Mouse (Mus musculus) heart, embryonic 16.5 days (tissue): Measurements from ENCODE around the gene Gpbp1. TPM values are rescaled to one million over a fixed set of nuclear protein-coding genes. Genes with fewer than 3 reads are reported as not detected.

Source experiments
- ATAC-seq: fragments of 200-750 bp; cut with Nextera tagmentation; replicated peaks from 2 replicates; pipeline ENCODE4 v1.8.0; 2017; ENCODE audit warnings: moderate number of reproducible peaks; ENCODE audit not compliant: insufficient read depth, low FRiP score; ENCODE audit errors: extremely low read depth
- H3K27ac ChIP-seq: fragments of 300-500 bp; sonication (generic); 2 replicates; pipeline ENCODE4 v1.5.1; 2014; ENCODE audit warnings: mild to moderate bottlenecking, low read length, control low read depth, moderate library complexity
- H3K27me3 ChIP-seq: fragments of 300-500 bp; sonication (generic); 2 replicates; pipeline ENCODE4 v1.6.1; 2014; ENCODE audit warnings: low read length, mixed read lengths; ENCODE audit not compliant: control insufficient read depth, insufficient read depth
- H3K36me3 ChIP-seq: fragments of 300-500 bp; sonication (generic); 2 replicates; pipeline ENCODE4 v1.6.1; 2014; ENCODE audit not compliant: control insufficient read depth, insufficient read depth
- H3K4me1 ChIP-seq: fragments of 300-500 bp; sonication (generic); 2 replicates; pipeline ENCODE4 v1.6.1; 2014; ENCODE audit warnings: low read length, mixed read lengths; ENCODE audit not compliant: control insufficient read depth, insufficient read depth
- H3K4me2 ChIP-seq: fragments of 300-500 bp; sonication (generic); 2 replicates; pipeline ENCODE4 v1.6.1; 2014; ENCODE audit warnings: low read depth, mild to moderate bottlenecking, control low read depth, low read length
- H3K4me3 ChIP-seq: fragments of 300-500 bp; sonication (generic); 2 replicates; pipeline ENCODE4 v1.5.1; 2014; ENCODE audit warnings: mild to moderate bottlenecking, control low read depth, low read length
- H3K9ac ChIP-seq: fragments of 300-500 bp; sonication (generic); 2 replicates; pipeline ENCODE4 v1.6.1; 2014; ENCODE audit warnings: low read length, control low read depth
- H3K9me3 ChIP-seq: fragments of 300-500 bp; sonication (generic); replicated peaks from 2 replicates; pipeline ENCODE4 v1.6.1; 2016; ENCODE audit warnings: low read length; ENCODE audit not compliant: control insufficient read depth
- WGBS: fragments of 180-500 bp; shearing (Covaris S2); extraction: QIAGEN DNeasy Blood & Tissue Kit; methylation state at CpG from one replicate; pipeline ENCODE4 v1.1.7; 2014; 5-methylcytosine and 5-hydroxymethylcytosine counted together
- polyA plus RNA-seq: library from polyadenylated mRNA; unstranded; fragments of >200 nt; fragmentation: Nextera tagmentation; extraction: Ambion mirVana; gene quantifications from 2 replicates; pipeline ENCODE4 v1.2.1, GENCODE M21; 2015

Gpbp1 gene
- polyA plus RNA-seq, 1 experiment from 2014 or later, result 58.3 TPM

DNA sequence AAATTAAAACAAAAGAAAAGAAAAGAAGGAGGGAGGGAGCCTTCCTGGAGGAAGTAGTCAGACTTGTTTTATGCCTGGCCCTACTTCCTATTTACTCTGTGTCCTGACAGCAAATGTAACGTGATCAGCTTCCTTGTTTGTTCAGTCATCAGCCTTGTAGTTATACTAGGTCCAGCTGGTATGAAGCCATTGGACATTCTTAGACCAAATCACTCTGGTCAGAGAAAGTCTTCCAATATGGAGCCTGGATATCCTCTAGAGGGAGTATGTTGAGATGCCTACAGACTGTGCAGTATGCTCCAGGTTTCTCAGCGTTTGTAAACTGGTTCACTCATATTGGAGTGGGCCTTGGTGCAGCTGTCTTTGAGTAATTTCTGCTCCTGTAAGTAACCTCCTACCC is 71.8 kb downstream of the Gpbp1 start:
- H3K36me3 ChIP-seq, result 0 out of 2 replicates have a peak, but pooled peaks cover 2% of the 10 kb centered on the region
- no peak overlapping the region for H3K4me2 ChIP-seq
- WGBS, result 69% methylated on average over 2 of the region's 2 CpGs
- H3K4me3 ChIP-seq, result no peak overlapping the region
- ATAC-seq, result no peak
- H3K9me3 ChIP-seq, result no peaks in the 10 kb centered on the region
- H3K4me1 ChIP-seq, result no peaks in the 10 kb centered on the region
- no peak overlapping the region for H3K27ac ChIP-seq
- no peak overlapping the region for H3K9ac ChIP-seq
- H3K27me3 ChIP-seq, result no peaks in the 10 kb centered on the region

DNA sequence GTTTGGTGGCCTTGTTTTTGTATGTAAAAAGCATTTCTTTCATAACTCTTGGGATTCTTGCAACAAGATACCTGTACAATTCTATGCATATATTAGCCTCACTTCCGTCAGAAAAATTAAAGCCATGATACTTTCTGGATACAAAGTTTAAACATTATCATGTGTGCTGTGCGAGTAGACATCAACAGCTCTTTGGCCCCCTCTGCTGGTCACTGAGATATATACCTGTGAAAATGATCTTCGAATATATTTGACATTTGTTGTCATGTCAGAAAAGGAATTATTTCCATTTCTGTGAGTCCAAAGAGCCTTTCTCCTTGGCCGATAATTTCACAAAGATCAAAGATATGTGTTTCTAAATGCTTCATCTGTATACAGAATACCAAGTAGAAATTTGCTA is 76.8 kb downstream of the Gpbp1 start:
- no peaks in the 10 kb centered on the region for H3K4me1 ChIP-seq
- H3K27ac ChIP-seq, result no peak overlapping the region
- H3K36me3 ChIP-seq, result no peaks in the 10 kb centered on the region
- no peak overlapping the region for H3K4me3 ChIP-seq
- H3K27me3 ChIP-seq, result no peaks in the 10 kb centered on the region
- no peak overlapping the region for H3K4me2 ChIP-seq
- WGBS, result 32% methylated on average over 4 of the region's 4 CpGs
- no peaks in the 10 kb centered on the region for H3K9me3 ChIP-seq
- no peak overlapping the region for H3K9ac ChIP-seq
- no peak for ATAC-seq

DNA sequence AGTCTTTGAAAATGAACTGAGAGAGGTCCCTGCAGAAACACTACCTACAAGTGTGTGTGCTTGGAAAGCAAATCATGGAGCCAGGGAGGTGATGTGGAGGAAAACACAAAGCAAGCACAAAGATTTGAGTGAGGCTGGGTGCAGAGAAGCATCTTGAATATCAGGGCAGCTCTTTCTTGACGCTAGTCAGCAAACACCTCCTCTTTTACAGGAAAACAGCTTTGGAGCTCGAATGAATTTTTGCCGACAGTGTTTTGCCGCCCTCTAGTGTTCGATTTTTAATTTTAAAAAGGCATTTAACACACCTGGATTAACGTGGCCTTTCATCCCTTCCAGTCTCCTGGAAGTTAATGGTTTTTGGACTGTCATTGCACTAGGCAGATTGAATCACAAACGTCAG is 79.1 kb downstream of the Gpbp1 start:
- H3K36me3 ChIP-seq, result no peaks in the 10 kb centered on the region
- no peaks in the 10 kb centered on the region for H3K27me3 ChIP-seq
- H3K27ac ChIP-seq, result no peak overlapping the region
- no peak overlapping the region for H3K9ac ChIP-seq
- no peaks in the 10 kb centered on the region for H3K9me3 ChIP-seq
- H3K4me2 ChIP-seq, result no peak overlapping the region
- ATAC-seq, result no peak
- H3K4me1 ChIP-seq, result no peaks in the 10 kb centered on the region
- H3K4me3 ChIP-seq, result no peak overlapping the region
- 1% methylated on average over 7 of the region's 7 CpGs for WGBS

DNA sequence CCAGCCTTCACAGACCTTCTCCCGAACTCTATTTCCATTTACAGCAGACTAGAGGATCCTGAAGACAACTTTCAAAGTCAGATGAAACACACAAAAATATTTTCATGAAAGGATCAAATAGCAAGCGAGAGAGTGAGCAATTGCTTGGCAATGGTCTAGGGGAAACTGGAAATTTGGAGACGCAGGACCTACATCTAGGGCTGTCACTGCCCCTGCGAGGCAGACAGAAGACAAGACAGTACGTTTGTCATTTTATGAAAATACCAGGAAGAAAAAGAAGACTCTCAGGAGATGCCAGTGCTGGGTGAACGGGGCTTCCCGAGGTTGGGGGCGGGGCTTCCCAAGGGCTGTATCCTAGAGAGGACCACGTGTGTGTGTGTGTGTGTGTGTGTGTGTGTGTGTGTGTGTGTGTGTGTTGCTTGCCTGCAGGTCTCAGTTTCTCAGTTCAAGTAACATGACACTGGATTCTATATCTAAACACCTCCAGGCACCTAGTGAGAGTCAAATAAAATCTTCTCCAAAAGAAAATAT is 83.0 kb downstream of the Gpbp1 start:
- H3K9ac ChIP-seq, result no peak overlapping the region
- no peak for ATAC-seq
- no peaks in the 10 kb centered on the region for H3K4me1 ChIP-seq
- 49% methylated on average over 9 of the region's 9 CpGs for WGBS
- no peak overlapping the region for H3K4me3 ChIP-seq
- H3K9me3 ChIP-seq, result no peaks in the 10 kb centered on the region
- H3K27me3 ChIP-seq, result no peaks in the 10 kb centered on the region
- no peaks in the 10 kb centered on the region for H3K36me3 ChIP-seq
- H3K27ac ChIP-seq, result no peak overlapping the region
- H3K4me2 ChIP-seq, result no peak overlapping the region

DNA sequence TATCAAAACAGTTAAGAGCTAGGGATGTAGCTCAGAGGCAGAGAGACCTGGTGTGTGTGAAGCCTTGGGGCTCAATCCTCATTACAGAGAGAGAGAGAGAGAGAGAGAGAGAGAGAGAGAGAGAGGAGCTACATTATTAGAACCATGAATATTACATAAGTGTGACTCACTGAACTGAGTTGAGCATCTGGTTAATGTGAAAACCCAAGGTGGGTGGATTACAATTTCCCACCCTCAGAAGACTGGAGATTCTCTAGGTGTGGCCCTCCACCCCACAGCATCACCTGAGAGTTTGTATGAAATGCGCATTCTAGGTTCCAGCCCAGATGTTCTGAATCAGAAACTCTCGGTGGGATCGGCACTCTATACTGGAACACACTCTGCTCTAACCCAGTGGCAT is 84.0 kb downstream of the Gpbp1 start:
- H3K9me3 ChIP-seq, result no peaks in the 10 kb centered on the region
- no peaks in the 10 kb centered on the region for H3K27me3 ChIP-seq
- H3K27ac ChIP-seq, result no peak overlapping the region
- 80% methylated on average over 3 of the region's 3 CpGs for WGBS
- H3K36me3 ChIP-seq, result no peaks in the 10 kb centered on the region
- H3K9ac ChIP-seq, result no peak overlapping the region
- H3K4me2 ChIP-seq, result no peak overlapping the region
- H3K4me3 ChIP-seq, result no peak overlapping the region
- ATAC-seq, result no peak
- no peaks in the 10 kb centered on the region for H3K4me1 ChIP-seq

DNA sequence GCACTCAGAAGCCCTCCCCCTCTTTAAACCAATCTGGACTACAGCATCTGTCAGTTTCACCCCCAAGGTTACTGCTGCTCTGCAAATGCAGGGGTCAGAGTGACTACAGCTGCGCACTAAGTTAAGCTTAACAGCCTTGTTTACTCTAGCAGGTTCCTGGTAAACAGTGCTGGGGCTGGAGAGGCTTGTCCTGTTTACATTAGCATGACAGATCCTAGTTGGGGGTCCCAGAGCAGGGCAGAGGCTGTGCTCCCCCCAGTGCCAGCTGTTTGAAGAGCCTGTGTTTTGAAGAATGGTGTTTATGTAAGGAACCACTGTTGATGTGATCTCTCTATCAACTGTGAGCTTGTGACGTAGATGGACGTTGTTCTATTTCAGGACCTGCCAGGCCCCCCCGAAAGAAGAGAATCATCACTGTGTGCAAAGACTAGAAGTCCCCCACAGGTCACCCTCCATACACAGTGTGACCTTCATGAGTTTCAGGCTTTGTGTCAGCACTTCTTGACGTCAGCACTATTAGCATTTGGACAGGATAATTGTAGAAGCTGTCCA is 92.2 kb downstream of the Gpbp1 start:
- H3K9me3 ChIP-seq, result no peaks in the 10 kb centered on the region
- no peaks in the 10 kb centered on the region for H3K27me3 ChIP-seq
- no peak overlapping the region for H3K4me2 ChIP-seq
- H3K36me3 ChIP-seq, result no peaks in the 10 kb centered on the region
- no peak overlapping the region for H3K4me3 ChIP-seq
- H3K9ac ChIP-seq, result no peak overlapping the region
- peak; percentile 32; the same call in 1 of the 2 replicates for ATAC-seq
- WGBS, result 17% methylated on average over 5 of the region's 5 CpGs
- no peak overlapping the region for H3K27ac ChIP-seq
- H3K4me1 ChIP-seq, result no peaks in the 10 kb centered on the region; the same call in 1 of the 2 replicates

DNA sequence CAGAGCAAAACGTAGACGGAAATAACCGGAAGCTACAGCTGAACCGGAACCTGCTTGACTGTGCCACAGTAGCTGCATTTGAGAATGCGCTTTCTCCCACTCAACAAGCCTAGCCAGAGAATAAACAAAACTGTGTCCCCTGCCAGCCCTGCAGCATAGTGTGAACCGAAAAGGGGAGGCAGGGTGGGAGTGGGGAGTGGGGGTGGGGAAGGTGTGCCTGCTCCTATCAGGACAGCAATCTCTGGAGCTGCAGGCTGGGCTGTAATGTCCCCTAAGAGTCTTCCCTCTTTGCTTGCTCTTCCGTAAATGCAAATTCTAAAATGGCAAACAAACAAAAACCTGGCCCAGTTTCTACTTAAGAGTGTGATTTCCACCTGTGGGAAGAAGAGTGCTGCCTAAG is 92.8 kb downstream of the Gpbp1 start:
- Histone ChIP-seq H3K4me1 (no peaks in the 10 kb centered on the region; the same call in 1 of the 2 replicates), H3K9ac (no peak overlapping the region), H3K4me3 (no peak overlapping the region), H3K27ac (no peak overlapping the region), H3K9me3 (no peaks in the 10 kb centered on the region), H3K36me3 (no peaks in the 10 kb centered on the region), H3K27me3 (no peaks in the 10 kb centered on the region), H3K4me2 (no peak overlapping the region)
- 44% methylated on average over 7 of the region's 7 CpGs for whole genome bisulfite sequencing
- ATAC-seq, result no peak

DNA sequence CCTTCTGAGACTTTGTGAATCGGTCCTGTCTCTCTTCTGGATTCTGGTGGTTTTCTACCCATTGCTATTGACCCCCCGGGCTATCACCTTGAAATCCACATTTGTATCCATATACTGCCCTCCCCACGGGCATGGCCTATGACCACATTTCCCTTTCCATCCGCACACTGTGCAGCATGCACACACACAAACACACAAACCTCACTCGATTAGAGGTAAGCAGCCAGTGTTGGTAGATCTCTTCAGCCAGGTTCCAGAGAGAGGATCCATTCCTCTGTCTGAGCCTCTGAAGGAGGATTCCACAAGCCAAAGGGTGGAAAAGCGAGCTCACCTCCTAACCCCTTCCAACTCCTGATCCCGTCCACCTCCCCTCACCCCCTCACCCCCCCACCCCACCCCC is 94.4 kb downstream of the Gpbp1 start:
- no peaks in the 10 kb centered on the region for H3K36me3 ChIP-seq
- no peaks in the 10 kb centered on the region; the same call in 1 of the 2 replicates for H3K4me1 ChIP-seq
- ATAC-seq, result no peak
- WGBS, result 84% methylated on average over 7 of the region's 7 CpGs
- no peak overlapping the region for H3K4me3 ChIP-seq
- H3K9ac ChIP-seq, result no peak overlapping the region
- no peaks in the 10 kb centered on the region for H3K9me3 ChIP-seq
- H3K27me3 ChIP-seq, result no peaks in the 10 kb centered on the region
- H3K27ac ChIP-seq, result no peak overlapping the region
- H3K4me2 ChIP-seq, result no peak overlapping the region

DNA sequence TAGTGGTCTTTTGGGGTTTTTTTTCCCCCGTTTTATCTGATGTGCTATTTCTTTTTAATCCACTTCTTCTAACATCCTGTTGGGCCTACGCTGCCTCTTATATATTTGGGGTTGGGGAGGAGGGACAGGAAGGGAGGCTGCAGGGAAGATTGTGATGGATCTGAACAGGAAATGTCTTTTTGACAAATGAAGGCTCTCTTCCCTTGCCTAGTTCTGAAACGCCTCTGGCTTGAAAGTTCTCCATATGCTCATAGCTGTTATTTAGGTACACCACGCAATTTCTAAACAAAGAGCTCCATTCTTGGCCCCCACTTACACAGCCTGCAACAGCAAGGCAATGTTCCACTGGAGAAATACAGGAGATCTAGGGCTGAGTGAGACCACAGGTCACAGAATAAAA is 95.0 kb downstream of the Gpbp1 start:
- Histone ChIP-seq H3K4me3 (no peak overlapping the region), H3K36me3 (no peaks in the 10 kb centered on the region), H3K27me3 (no peaks in the 10 kb centered on the region), H3K4me2 (no peak overlapping the region), H3K9me3 (no peaks in the 10 kb centered on the region), H3K4me1 (no peaks in the 10 kb centered on the region; the same call in 1 of the 2 replicates), H3K9ac (no peak overlapping the region), H3K27ac (no peak overlapping the region)
- ATAC-seq, result no peak
- WGBS, result 54% methylated on average over 4 of the region's 4 CpGs
